8 mouse cellular contexts compared by ENCODE assay signal in genomic region chr14:20694884-20695760, GRCm38 (mm10). TPM values are rescaled to one million over a fixed set of nuclear protein-coding genes. Genes with fewer than 3 reads are reported as not detected.
DNase-seq lines count a peak whose midpoint lies in the region; ATAC-seq and TF ChIP-seq lines count a peak whose summit lies in the region.

TSS of gene Fut11 (plus strand) at chr14:20694968.

- no peaks in the 10 kb centered on the region for H3K9me3 ChIP-seq in ES-E14 (ENCODE audit: control insufficient read depth, insufficient read depth, low read depth, low read length)
- no peaks in the 10 kb centered on the region for H3K9me3 ChIP-seq in forebrain, embryonic 16.5 days (ENCODE audit: control insufficient read depth, low read length)
- no peaks in the 10 kb centered on the region for H3K9me3 ChIP-seq in neural tube, embryonic 15.5 days (replicated peaks)

- TF ChIP-seq CTCF in layer of hippocampus, adult 2 months (conservative IDR thresholded peaks at IDR 0.05) = no peak; the same call in 1 of the 2 replicates
- no peak for TF ChIP-seq CTCF in lung, adult 2 months (IDR thresholded peaks at IDR 0.05; ENCODE audit: insufficient read depth, low read length)

- peaks cover 25% of the 10 kb centered on the region for H3K36me3 ChIP-seq in ES-E14 (ENCODE audit: control insufficient read depth, insufficient read depth, low read length, poor library complexity, severe bottlenecking)
- peaks cover 20% of the 10 kb centered on the region for H3K36me3 ChIP-seq in forebrain, embryonic 16.5 days (ENCODE audit: control insufficient read depth, insufficient read depth)
- peaks cover 43% of the 10 kb centered on the region for H3K36me3 ChIP-seq in neural tube, embryonic 15.5 days

- no peaks in the 10 kb centered on the region for H3K27me3 ChIP-seq in forebrain, embryonic 16.5 days (replicated peaks; ENCODE audit: control insufficient read depth, insufficient read depth, low read length)
- no peaks in the 10 kb centered on the region for H3K27me3 ChIP-seq in neural tube, embryonic 15.5 days (replicated peaks)

- H3K4me3 ChIP-seq in ES-E14 (ENCODE audit: insufficient read depth in 1 of 2, low read depth in 1 of 2, low read length in 2 of 2, poor library complexity in 1 of 2, severe bottlenecking in 1 of 2) = peak within 1 kb of the TSS; percentile 76 to 90
- H3K4me3 ChIP-seq in forebrain, embryonic 16.5 days (replicated peaks; ENCODE audit: low read length) = peak within 1 kb of the TSS; percentile 97
- peak within 1 kb of the TSS; percentile 100 for H3K4me3 ChIP-seq in layer of hippocampus, adult 2 months
- H3K4me3 ChIP-seq in lung, adult 2 months (replicated peaks; ENCODE audit: extremely low read depth, low read depth, low read length) = peak within 1 kb of the TSS; percentile 95
- peak within 1 kb of the TSS; percentile 95 for H3K4me3 ChIP-seq in neural tube, embryonic 15.5 days (replicated peaks)

- TF ChIP-seq POLR2A in lung, adult 2 months (IDR thresholded peaks at IDR 0.05; ENCODE audit: borderline replicate concordance, extremely low read depth, low read depth, low read length) = peak; percentile 85; the same call in 1 of the 2 replicates

- under 1% methylated on average over 106 of the region's 111 CpGs for WGBS in forebrain, embryonic 16.5 days
- WGBS in lung, adult 2 months = under 1% methylated on average over 111 of the region's 111 CpGs
- WGBS in neural tube, embryonic 15.5 days = under 1% methylated on average over 110 of the region's 111 CpGs

- ATAC-seq in forebrain, embryonic 16.5 days = peak; percentile 91
- peak; percentile 93 for ATAC-seq in neural tube, embryonic 15.5 days (ENCODE audit: low FRiP score)

- H3K9ac ChIP-seq in ES-E14 (ENCODE audit: insufficient read depth, low read depth, low read length, poor library complexity, severe bottlenecking) = peak within 1 kb of the TSS; percentile 83
- H3K9ac ChIP-seq in forebrain, embryonic 16.5 days (replicated peaks; ENCODE audit: low read depth, low read length) = peak within 1 kb of the TSS; percentile 95
- peak within 1 kb of the TSS; percentile 92 for H3K9ac ChIP-seq in neural tube, embryonic 15.5 days (replicated peaks)

- H3K27ac ChIP-seq in ES-E14 (ENCODE audit: insufficient read depth, low read depth, low read length, poor library complexity, severe bottlenecking) = peak within 1 kb of the TSS; percentile 82
- peak within 1 kb of the TSS; percentile 98 for H3K27ac ChIP-seq in forebrain, embryonic 16.5 days (ENCODE audit: low read length)
- peak within 1 kb of the TSS; percentile 92 for H3K27ac ChIP-seq in layer of hippocampus, adult 2 months
- H3K27ac ChIP-seq in neural tube, embryonic 15.5 days (replicated peaks) = peak within 1 kb of the TSS; percentile 99

- in situ Hi-C loops in ES-E14 (cut with MboI; ENCODE audit: low sequenced_read_pairs in 2 of 2, unreplicated experiment in 2 of 2) = no loop called here

- H3K4me2 ChIP-seq in forebrain, embryonic 16.5 days (ENCODE audit: low read length) = peak within 1 kb of the TSS; percentile 81
- H3K4me2 ChIP-seq in neural tube, embryonic 15.5 days = peak within 1 kb of the TSS; percentile 85

- peak; percentile 54 for DNase-seq in ES-E14 (ENCODE audit: low read depth, low spot score)
- DNase-seq in cerebellum, adult 11-12 months = peak; percentile 93
- peak; percentile 80 for DNase-seq in heart, postnatal 25 days (ENCODE audit: low spot score)
- DNase-seq in layer of hippocampus, adult 2 months (ENCODE audit: low spot score in 2 of 2) = peak; percentile 86 to 88
- DNase-seq in lung, adult 2 months = peak; percentile 82
- peak; percentile 93 for DNase-seq in testis, postnatal 10 days (ENCODE audit: low spot score)

- peaks cover 8% of the 10 kb centered on the region in 2 experiments for H3K4me1 ChIP-seq in ES-E14 (ENCODE audit: control insufficient read depth in 2 of 2, insufficient read depth in 2 of 2, low read length in 2 of 2, poor library complexity in 1 of 2)
- peaks cover 48% of the 10 kb centered on the region for H3K4me1 ChIP-seq in forebrain, embryonic 16.5 days (replicated peaks; ENCODE audit: control insufficient read depth, insufficient read depth, low read length)
- H3K4me1 ChIP-seq in lung, adult 2 months (ENCODE audit: control insufficient read depth, insufficient read depth, low read length) = peaks cover 17% of the 10 kb centered on the region
- peaks cover 55% of the 10 kb centered on the region for H3K4me1 ChIP-seq in neural tube, embryonic 15.5 days

- intact Hi-C loops in heart, postnatal 25 days (cut with DNase I) = loop anchor here (5.0 kb wide), 1 partner anchor 102 kb away; no protein-coding TSS in a partner anchor

TF ChIP-seq in ES-E14, 5 proteins besides CTCF, POLR2A, EP300 and RAD21:
- TF ChIP-seq HCFC1 (IDR thresholded peaks at IDR 0.05; ENCODE audit: borderline replicate concordance, insufficient read depth, low read length) = 0 out of 2 replicates have a peak, but pooled peaks have one; percentile 65
- no peak for TF ChIP-seq ZNF384 (IDR thresholded peaks at IDR 0.05; ENCODE audit: low read depth, low read length)

RNA-seq across cellular contexts. Expression of gene Fut11, which starts in this region (rescaled TPM):
- total RNA-seq in ES-E14 (2012; rRNA removed) = 5.0 and 6.1 TPM in 2 replicates
- polyA plus RNA-seq in forebrain, embryonic 16.5 days (2015; fragmentation: Nextera tagmentation; extraction: Ambion mirVana) = 21.6 and 23.3 TPM in 2 replicates
- total RNA-seq in heart, postnatal 25 days (2021) = 1 to 10 TPM; 6.0 to 7.4 TPM
- 10 to 100 TPM; 14.8 to 15.5 TPM for total RNA-seq in layer of hippocampus, adult 2 months (2021)
- 24.8 and 34.9 TPM in 2 replicates for polyA plus RNA-seq in lung, adult 2 months (2012; rRNA removed)
- 30.0 and 31.5 TPM in 2 replicates for polyA plus RNA-seq in neural tube, embryonic 15.5 days (2015; fragmentation: Nextera tagmentation; extraction: Ambion mirVana)

Comparison
In these comparisons a context has a peak if more than half of its experiments do, and no peak if none do; other contexts are left out.
1. Peak in every context shown above with its lines: DNase-seq, ATAC-seq, H3K4me3 ChIP-seq and H3K27ac ChIP-seq.